In the genomic region with DNA sequence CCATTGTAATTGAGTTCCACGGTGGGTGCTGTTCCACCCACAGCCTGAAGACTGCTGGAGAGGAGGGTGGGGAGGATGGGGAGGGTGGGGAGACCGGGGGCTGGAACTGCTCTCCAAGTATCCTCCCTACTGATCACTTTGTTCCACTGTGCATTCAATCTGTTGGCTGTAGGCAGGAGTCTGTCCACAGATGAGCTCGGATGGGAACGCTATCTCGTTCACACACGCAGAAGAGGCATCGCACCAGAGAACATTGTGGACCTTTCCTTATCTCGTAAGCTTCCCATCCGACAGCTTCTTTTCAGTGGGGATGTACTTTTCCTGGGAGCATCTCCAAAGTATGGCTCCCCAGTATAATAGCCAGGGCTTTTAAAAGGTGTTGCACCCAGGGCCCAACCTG, we compare ENCODE assay signal across 20 mouse cellular contexts. TPM values are rescaled to one million over a fixed set of nuclear protein-coding genes. Genes with fewer than 3 reads are reported as not detected.
DNase-seq lines count a peak whose midpoint lies in the region; ATAC-seq lines count a peak whose summit lies in the region.
"Had no signal": no experiment of that assay in that cellular context is flagged by ENCODE, and none has a peak within 500 bp of the region (broad histone marks: within the 10 kb centered on the region; RNA-seq: fewer than 3 reads in every experiment).

No protein-coding gene starts in this region.

- no peak for ATAC-seq in heart, embryonic 11.5 days (replicated peaks; ENCODE audit: insufficient number of reproducible peaks, low FRiP score, low TSS enrichment)
- ATAC-seq: activated CD4-positive, CD25-positive, alpha-beta regulatory T cell, adult 4 months; CD4-positive, CD25-positive, alpha-beta regulatory T cell, adult 4 months; Patski had no signal

- H3K4me3 ChIP-seq in heart, embryonic 11.5 days (ENCODE audit: low read depth, low read length): no peak overlapping the region

- no peak overlapping the region for H3K27ac ChIP-seq in heart, embryonic 11.5 days (ENCODE audit: low read depth, low read length)

- no peaks in the 10 kb centered on the region for H3K9me3 ChIP-seq in heart, embryonic 11.5 days (replicated peaks; ENCODE audit: control insufficient read depth, low read length)
- H3K9me3 ChIP-seq: G1E had no signal

- no peaks in the 10 kb centered on the region for H3K36me3 ChIP-seq in heart, embryonic 11.5 days (ENCODE audit: control insufficient read depth, insufficient read depth, low read length)
- H3K36me3 ChIP-seq: G1E had no signal

- no peaks in the 10 kb centered on the region for H3K4me1 ChIP-seq in heart, embryonic 11.5 days (ENCODE audit: control insufficient read depth, insufficient read depth, low read length)

- WGBS in heart, embryonic 11.5 days (ENCODE audit: insufficient replicate concordance): 77% methylated on average over 9 of the region's 9 CpGs

- DNase-seq in heart, adult 11 months: peak; percentile 53
- peak; percentile 57 for DNase-seq in testis, postnatal 14 days (ENCODE audit: low spot score)
- no peak for DNase-seq in testis, postnatal 10 days (ENCODE audit: low spot score)
- DNase-seq: adrenal gland, adult 2 months; adrenal gland, adult 8-10 months; adrenal gland, postnatal 10 days; adrenal gland, postnatal 14 days; adrenal gland, postnatal 25 days; adrenal gland, postnatal 36 days; B cell, adult 2 months; cerebellum, adult 11 months; cerebellum, adult 11-12 months; cerebellum, adult 18-20 months had no signal

- H3K27me3 ChIP-seq in heart, embryonic 11.5 days (ENCODE audit: control insufficient read depth, insufficient read depth, low read length): 0 out of 2 replicates have a peak, but pooled peaks cover 2% of the 10 kb centered on the region

- no peak overlapping the region for H3K9ac ChIP-seq in heart, embryonic 11.5 days (ENCODE audit: low read depth, low read length)

- H3K4me2 ChIP-seq in heart, embryonic 11.5 days: no peak overlapping the region

RNA-seq across cellular contexts. Expression of a gene that starts 2.3 kb away (rescaled TPM):
- not detected in 2 replicates for polyA plus RNA-seq in heart, embryonic 11.5 days (2014; fragmentation: Nextera tagmentation; extraction: Ambion mirVana)
- polyA plus RNA-seq: activated CD4-positive, CD25-positive, alpha-beta regulatory T cell, adult 4 months; adrenal gland, adult 2 months; brain, embryonic 14.5 days; C2C12; CD4-positive, CD25-positive, alpha-beta regulatory T cell, adult 4 months; G1E; Patski had no signal

RNA-seq across cellular contexts. Expression of a gene that starts 3.0 kb away (rescaled TPM):
- not detected in 2 replicates for polyA plus RNA-seq in heart, embryonic 11.5 days (2014; fragmentation: Nextera tagmentation; extraction: Ambion mirVana)
- polyA plus RNA-seq: activated CD4-positive, CD25-positive, alpha-beta regulatory T cell, adult 4 months; adrenal gland, adult 2 months; brain, embryonic 14.5 days; C2C12; CD4-positive, CD25-positive, alpha-beta regulatory T cell, adult 4 months; G1E; Patski had no signal

RNA-seq across cellular contexts. Expression of a gene that starts 13.7 kb away (rescaled TPM):
- not detected in 2 replicates for polyA plus RNA-seq in heart, embryonic 11.5 days (2014; fragmentation: Nextera tagmentation; extraction: Ambion mirVana)
- polyA plus RNA-seq: activated CD4-positive, CD25-positive, alpha-beta regulatory T cell, adult 4 months; adrenal gland, adult 2 months; brain, embryonic 14.5 days; C2C12; CD4-positive, CD25-positive, alpha-beta regulatory T cell, adult 4 months; G1E; Patski had no signal

RNA-seq across cellular contexts. Expression of a gene that starts 36.6 kb away (rescaled TPM):
- polyA plus RNA-seq in heart, embryonic 11.5 days (2014; fragmentation: Nextera tagmentation; extraction: Ambion mirVana): not detected in 2 replicates
- polyA plus RNA-seq: activated CD4-positive, CD25-positive, alpha-beta regulatory T cell, adult 4 months; adrenal gland, adult 2 months; brain, embryonic 14.5 days; C2C12; CD4-positive, CD25-positive, alpha-beta regulatory T cell, adult 4 months; G1E; Patski had no signal

RNA-seq across cellular contexts. Expression of a gene that starts 42.3 kb away (rescaled TPM):
- not detected in 2 replicates for polyA plus RNA-seq in heart, embryonic 11.5 days (2014; fragmentation: Nextera tagmentation; extraction: Ambion mirVana)
- polyA plus RNA-seq: activated CD4-positive, CD25-positive, alpha-beta regulatory T cell, adult 4 months; adrenal gland, adult 2 months; brain, embryonic 14.5 days; C2C12; CD4-positive, CD25-positive, alpha-beta regulatory T cell, adult 4 months; G1E; Patski had no signal
